Mouse (Mus musculus): ENCODE measurements around the gene Xylb. TPM values are rescaled to one million over a fixed set of nuclear protein-coding genes. Genes with fewer than 3 reads are reported as not detected.
A peak's percentile ranks its signal among the peaks of the same experiment; 100 is the strongest.

The Xylb gene
- polyA plus RNA-seq, 1 experiment from 2014 or later = 2.7 TPM

GRCm38 (mm10) chr9:119371251-119371650, 14.1 kb downstream of the Xylb start:
- ATAC-seq = no peak
- WGBS = 85% methylated on average over 4 of the region's 4 CpGs
- Histone ChIP-seq H3K27ac (ENCODE audit: low read length) (no peak overlapping the region), H3K36me3 (ENCODE audit: control insufficient read depth, insufficient read depth, low read length) (no peaks in the 10 kb centered on the region), H3K27me3 (ENCODE audit: control insufficient read depth, insufficient read depth, low read depth, low read length) (no peaks in the 10 kb centered on the region), H3K4me1 (ENCODE audit: control insufficient read depth, insufficient read depth, low read length) (no peaks in the 10 kb centered on the region), H3K9me3 (replicated peaks; ENCODE audit: control insufficient read depth, low read length, poor library complexity, severe bottlenecking) (no peaks in the 10 kb centered on the region), H3K4me2 (ENCODE audit: low read length) (no peak overlapping the region), H3K9ac (ENCODE audit: low read depth, low read length) (no peak overlapping the region), H3K4me3 (ENCODE audit: low read depth, low read length) (no peak overlapping the region)

GRCm38 (mm10) chr9:119375008-119375407, 17.8 kb downstream of the Xylb start:
- no peaks in the 10 kb centered on the region for H3K9me3 ChIP-seq (replicated peaks; ENCODE audit: control insufficient read depth, low read length, poor library complexity, severe bottlenecking)
- H3K4me3 ChIP-seq (ENCODE audit: low read depth, low read length) = no peak overlapping the region
- H3K27me3 ChIP-seq (ENCODE audit: control insufficient read depth, insufficient read depth, low read depth, low read length) = no peaks in the 10 kb centered on the region
- ATAC-seq = no peak
- no peaks in the 10 kb centered on the region; the same call in 1 of the 2 replicates for H3K36me3 ChIP-seq (ENCODE audit: control insufficient read depth, insufficient read depth, low read length)
- H3K27ac ChIP-seq (ENCODE audit: low read length) = no peak overlapping the region
- no peak overlapping the region for H3K9ac ChIP-seq (ENCODE audit: low read depth, low read length)
- WGBS = 89% methylated on average over 3 of the region's 3 CpGs
- no peaks in the 10 kb centered on the region for H3K4me1 ChIP-seq (ENCODE audit: control insufficient read depth, insufficient read depth, low read length)
- no peak overlapping the region for H3K4me2 ChIP-seq (ENCODE audit: low read length)

GRCm38 (mm10) chr9:119375556-119375955, 18.4 kb downstream of the Xylb start:
- Histone ChIP-seq H3K4me1 (ENCODE audit: control insufficient read depth, insufficient read depth, low read length) (no peaks in the 10 kb centered on the region), H3K27ac (ENCODE audit: low read length) (no peak overlapping the region), H3K9ac (ENCODE audit: low read depth, low read length) (no peak overlapping the region), H3K9me3 (replicated peaks; ENCODE audit: control insufficient read depth, low read length, poor library complexity, severe bottlenecking) (no peaks in the 10 kb centered on the region), H3K27me3 (ENCODE audit: control insufficient read depth, insufficient read depth, low read depth, low read length) (no peaks in the 10 kb centered on the region), H3K36me3 (ENCODE audit: control insufficient read depth, insufficient read depth, low read length) (no peaks in the 10 kb centered on the region; the same call in 1 of the 2 replicates), H3K4me3 (ENCODE audit: low read depth, low read length) (no peak overlapping the region), H3K4me2 (ENCODE audit: low read length) (no peak overlapping the region)
- WGBS = 84% methylated on average over 6 of the region's 6 CpGs
- ATAC-seq = no peak

- 90% methylated on average over 4 of the region's 4 CpGs for WGBS
These were observed 21.1 kb downstream of the Xylb start for GRCm38 (mm10) chr9:119378231-119378630.

GRCm38 (mm10) chr9:119382603-119383002, 25.4 kb downstream of the Xylb start:
- H3K27me3 ChIP-seq (ENCODE audit: control insufficient read depth, insufficient read depth, low read depth, low read length) = no peaks in the 10 kb centered on the region
- H3K4me1 ChIP-seq (ENCODE audit: control insufficient read depth, insufficient read depth, low read length) = peaks cover 5% of the 10 kb centered on the region; the same call in 1 of the 2 replicates
- H3K9ac ChIP-seq (ENCODE audit: low read depth, low read length) = peak overlapping the region; percentile 25; the same call in 1 of the 2 replicates
- 60% methylated on average over 6 of the region's 6 CpGs for WGBS
- no peak overlapping the region for H3K4me2 ChIP-seq (ENCODE audit: low read length)
- H3K36me3 ChIP-seq (ENCODE audit: control insufficient read depth, insufficient read depth, low read length) = no peaks in the 10 kb centered on the region; the same call in 1 of the 2 replicates
- no peak overlapping the region for H3K4me3 ChIP-seq (ENCODE audit: low read depth, low read length)
- H3K27ac ChIP-seq (ENCODE audit: low read length) = peak overlapping the region; percentile 28; the same call in 1 of the 2 replicates
- no peaks in the 10 kb centered on the region for H3K9me3 ChIP-seq (replicated peaks; ENCODE audit: control insufficient read depth, low read length, poor library complexity, severe bottlenecking)
- no peak for ATAC-seq

More at GRCm38 (mm10) chr9:119378231-119378630, 21.1 kb downstream of the Xylb start:
- no peaks in the 10 kb centered on the region; the same call in 1 of the 2 replicates for H3K36me3 ChIP-seq (ENCODE audit: control insufficient read depth, insufficient read depth, low read length)
- H3K27ac ChIP-seq (ENCODE audit: low read length) = no peak overlapping the region
- no peak overlapping the region for H3K4me3 ChIP-seq (ENCODE audit: low read depth, low read length)
- no peak for ATAC-seq
- H3K9me3 ChIP-seq (replicated peaks; ENCODE audit: control insufficient read depth, low read length, poor library complexity, severe bottlenecking) = no peaks in the 10 kb centered on the region
- no peaks in the 10 kb centered on the region for H3K27me3 ChIP-seq (ENCODE audit: control insufficient read depth, insufficient read depth, low read depth, low read length)
- no peak overlapping the region for H3K4me2 ChIP-seq (ENCODE audit: low read length)
- peaks cover 5% of the 10 kb centered on the region; the same call in 1 of the 2 replicates for H3K4me1 ChIP-seq (ENCODE audit: control insufficient read depth, insufficient read depth, low read length)
- no peak overlapping the region for H3K9ac ChIP-seq (ENCODE audit: low read depth, low read length)

GRCm38 (mm10) chr9:119388956-119389355, 31.8 kb downstream of the Xylb start:
- no peaks in the 10 kb centered on the region for H3K36me3 ChIP-seq (ENCODE audit: control insufficient read depth, insufficient read depth, low read length)
- H3K9me3 ChIP-seq (replicated peaks; ENCODE audit: control insufficient read depth, low read length, poor library complexity, severe bottlenecking) = no peaks in the 10 kb centered on the region
- no peak overlapping the region for H3K4me3 ChIP-seq (ENCODE audit: low read depth, low read length)
- WGBS = 68% methylated on average over 5 of the region's 5 CpGs
- H3K27me3 ChIP-seq (ENCODE audit: control insufficient read depth, insufficient read depth, low read depth, low read length) = no peaks in the 10 kb centered on the region
- H3K4me2 ChIP-seq (ENCODE audit: low read length) = no peak overlapping the region
- no peak overlapping the region for H3K27ac ChIP-seq (ENCODE audit: low read length)
- H3K4me1 ChIP-seq (ENCODE audit: control insufficient read depth, insufficient read depth, low read length) = no peaks in the 10 kb centered on the region
- ATAC-seq = no peak
- no peak overlapping the region for H3K9ac ChIP-seq (ENCODE audit: low read depth, low read length)

GRCm38 (mm10) chr9:119390214-119390613, 33.0 kb downstream of the Xylb start:
- ATAC-seq = no peak
- H3K9ac ChIP-seq (ENCODE audit: low read depth, low read length) = no peak overlapping the region
- no peak overlapping the region for H3K4me2 ChIP-seq (ENCODE audit: low read length)
- no peak overlapping the region for H3K27ac ChIP-seq (ENCODE audit: low read length)
- no peaks in the 10 kb centered on the region for H3K4me1 ChIP-seq (ENCODE audit: control insufficient read depth, insufficient read depth, low read length)
- H3K9me3 ChIP-seq (replicated peaks; ENCODE audit: control insufficient read depth, low read length, poor library complexity, severe bottlenecking) = no peaks in the 10 kb centered on the region
- no peak overlapping the region for H3K4me3 ChIP-seq (ENCODE audit: low read depth, low read length)
- H3K36me3 ChIP-seq (ENCODE audit: control insufficient read depth, insufficient read depth, low read length) = no peaks in the 10 kb centered on the region
- no peaks in the 10 kb centered on the region for H3K27me3 ChIP-seq (ENCODE audit: control insufficient read depth, insufficient read depth, low read depth, low read length)
- WGBS = 91% methylated on average over 2 of the region's 2 CpGs

GRCm38 (mm10) chr9:119394808-119395207, 37.6 kb downstream of the Xylb start:
- no peak overlapping the region for H3K4me3 ChIP-seq (ENCODE audit: low read depth, low read length)
- no peaks in the 10 kb centered on the region for H3K4me1 ChIP-seq (ENCODE audit: control insufficient read depth, insufficient read depth, low read length)
- H3K27me3 ChIP-seq (ENCODE audit: control insufficient read depth, insufficient read depth, low read depth, low read length) = no peaks in the 10 kb centered on the region
- H3K36me3 ChIP-seq (ENCODE audit: control insufficient read depth, insufficient read depth, low read length) = no peaks in the 10 kb centered on the region
- no peak overlapping the region for H3K27ac ChIP-seq (ENCODE audit: low read length)
- H3K4me2 ChIP-seq (ENCODE audit: low read length) = no peak overlapping the region
- 94% methylated on average over 1 of the region's 1 CpGs for WGBS
- H3K9ac ChIP-seq (ENCODE audit: low read depth, low read length) = no peak overlapping the region
- H3K9me3 ChIP-seq (replicated peaks; ENCODE audit: control insufficient read depth, low read length, poor library complexity, severe bottlenecking) = no peaks in the 10 kb centered on the region
- ATAC-seq = no peak

- Histone ChIP-seq H3K9ac (ENCODE audit: low read depth, low read length) (peak overlapping the region; percentile 63), H3K4me1 (ENCODE audit: control insufficient read depth, insufficient read depth, low read length) (peaks cover 34% of the 10 kb centered on the region), H3K4me3 (ENCODE audit: low read depth, low read length) (peak overlapping the region; percentile 91), H3K27me3 (ENCODE audit: control insufficient read depth, insufficient read depth, low read depth, low read length) (no peaks in the 10 kb centered on the region), H3K27ac (ENCODE audit: low read length) (peak overlapping the region; percentile 96), H3K36me3 (ENCODE audit: control insufficient read depth, insufficient read depth, low read length) (0 out of 2 replicates have a peak, but pooled peaks cover 3% of the 10 kb centered on the region), H3K4me2 (ENCODE audit: low read length) (peak overlapping the region; percentile 94), H3K9me3 (replicated peaks; ENCODE audit: control insufficient read depth, low read length, poor library complexity, severe bottlenecking) (no peaks in the 10 kb centered on the region)
- WGBS = 2% methylated on average over 7 of the region's 7 CpGs
- peak; percentile 25; the same call in 1 of the 2 replicates for ATAC-seq
These were observed 44.2 kb downstream of the Xylb start for GRCm38 (mm10) chr9:119401351-119401750.
